Mouse (Mus musculus) lung, adult 2 months (tissue): ENCODE data around the gene Nsmf.

Source experiments
- CTCF ChIP-seq: fragments of 200-500 bp; IDR thresholded peaks from 2 replicates; pipeline ENCODE4 v1.5.1; 2011; ENCODE audit warnings: mild to moderate bottlenecking, low read length, control low read depth; ENCODE audit not compliant: insufficient read depth
- POLR2A ChIP-seq: fragments of 200-500 bp; IDR thresholded peaks from 2 replicates; pipeline ENCODE4 v1.6.1; 2011; ENCODE audit warnings: low read depth, mild to moderate bottlenecking, control low read depth, low read length, borderline replicate concordance; ENCODE audit errors: extremely low read depth

GRCm38 (mm10) chr2:25008250-25008649 lies 45.9 kb upstream of the Nsmf start:
- TF ChIP-seq CTCF (no peak), POLR2A (no peak)
